Mouse (Mus musculus): ENCODE data around the gene Fam53b.

The Fam53b gene

GRCm38 (mm10) chr7:132810879-132811278 lies 2.8 kb downstream of the Fam53b start:
- peak; percentile 95 for DNase-seq (ENCODE audit: low spot score)

DNA sequence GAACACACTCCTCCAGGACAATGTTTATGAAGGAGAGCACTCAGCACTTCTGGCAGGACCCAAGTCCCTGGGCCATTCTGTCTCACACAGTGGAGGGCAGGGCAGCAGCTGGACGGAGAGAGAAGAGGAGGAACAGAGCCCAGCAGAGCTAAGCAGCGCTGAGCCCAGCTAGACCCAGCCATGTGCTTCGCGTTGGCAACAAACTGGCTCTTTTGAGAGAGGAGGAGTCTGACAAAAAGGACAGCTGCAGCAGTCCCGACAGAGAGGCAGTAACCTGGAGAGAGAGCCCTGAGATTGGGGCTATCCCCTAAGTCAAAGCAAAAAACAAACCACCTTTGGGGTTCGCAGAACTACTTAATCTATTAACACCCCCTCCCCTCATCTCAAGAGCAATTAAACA lies 3.3 kb downstream of the Fam53b start:
- DNase-seq (ENCODE audit: low spot score), result peak; percentile 63

GRCm38 (mm10) chr7:132809721-132810120 lies 4.0 kb downstream of the Fam53b start:
- DNase-seq (ENCODE audit: low spot score), result no peak

- DNase-seq (ENCODE audit: low spot score), result peak; percentile 57
Observed at GRCm38 (mm10) chr7:132808841-132809682, 4.6 kb downstream of the Fam53b start.

DNA sequence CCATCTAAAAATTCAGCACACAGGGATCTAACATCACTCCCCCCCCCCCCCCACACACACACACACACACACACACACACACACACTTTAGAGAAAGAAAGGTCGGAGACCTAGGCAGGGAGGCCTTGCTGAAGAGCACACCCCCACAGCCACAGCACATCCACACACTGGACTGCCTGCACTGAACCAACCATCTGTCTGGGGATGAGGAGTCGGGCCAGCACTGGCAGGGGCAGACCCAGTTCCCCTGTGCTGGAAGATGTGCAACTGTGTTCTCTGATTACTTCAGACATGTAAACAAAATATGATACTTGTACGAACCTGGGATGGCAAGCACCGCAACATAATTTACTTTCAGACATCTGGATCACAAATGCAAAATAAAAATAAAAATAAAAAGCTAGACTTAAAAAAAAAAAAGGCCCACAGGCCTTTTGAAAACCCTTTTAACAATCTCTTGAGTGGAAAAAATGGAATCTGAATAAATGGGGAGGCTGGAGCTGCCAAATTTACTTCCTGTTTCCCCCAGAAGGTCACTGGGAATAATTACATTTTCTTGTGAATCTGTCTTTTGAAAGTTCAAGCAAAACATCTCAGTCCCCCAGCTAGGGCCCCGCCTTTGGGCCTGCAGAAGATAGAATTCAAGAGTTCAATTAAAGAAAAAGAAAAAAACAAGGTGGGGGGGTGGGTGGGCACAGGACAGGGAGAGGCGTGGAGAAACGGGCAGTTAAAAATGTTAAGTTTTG lies 5.5 kb downstream of the Fam53b start:
- no peak for DNase-seq (ENCODE audit: low spot score)

GRCm38 (mm10) chr7:132806926-132807857 lies 6.5 kb downstream of the Fam53b start:
- peak; percentile 60 for DNase-seq (ENCODE audit: low spot score)

- DNase-seq (ENCODE audit: low spot score), result peak; percentile 61
Observed at GRCm38 (mm10) chr7:132806286-132806685, 7.4 kb downstream of the Fam53b start.

- DNase-seq (ENCODE audit: low spot score), result no peak
Observed at GRCm38 (mm10) chr7:132804951-132805350, 8.7 kb downstream of the Fam53b start.

DNA sequence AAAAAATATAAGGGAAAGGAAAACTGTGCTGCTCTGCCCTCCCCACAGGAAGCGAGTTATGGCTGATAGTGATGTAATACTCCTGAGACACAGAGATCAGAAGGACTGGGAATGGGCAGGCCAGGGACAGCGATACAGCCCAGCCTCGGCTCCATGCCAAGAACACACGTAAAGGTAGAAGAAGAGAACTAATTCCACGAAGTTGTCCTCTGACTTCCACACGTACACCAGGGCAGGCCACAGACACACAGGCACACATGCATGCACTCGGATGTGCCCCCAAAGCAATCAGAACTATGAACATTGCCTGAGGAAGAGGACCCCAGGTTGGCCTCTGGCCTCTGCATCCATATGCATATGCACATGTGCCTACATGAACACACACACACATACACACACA lies 9.2 kb downstream of the Fam53b start:
- DNase-seq (ENCODE audit: low spot score), result no peak

DNA sequence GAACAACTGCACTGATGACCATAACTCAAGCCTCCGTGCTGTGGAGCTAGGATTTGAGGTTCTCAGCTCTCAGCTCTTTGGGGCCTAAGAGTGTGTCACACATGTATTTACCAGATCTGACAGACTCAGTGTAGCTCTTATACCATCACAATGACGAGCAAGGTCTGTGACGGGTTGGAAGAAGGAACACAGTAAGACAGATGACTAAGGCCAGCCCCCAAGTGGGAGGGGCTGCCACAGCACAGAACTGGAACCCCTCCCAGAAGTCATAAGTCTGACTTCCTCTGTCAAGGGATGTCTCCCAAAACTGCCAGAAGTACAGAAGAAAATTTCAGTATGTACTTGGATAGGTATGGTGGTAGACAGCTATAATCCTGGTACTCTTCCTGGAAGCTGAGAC lies 9.7 kb downstream of the Fam53b start:
- no peak for DNase-seq (ENCODE audit: low spot score)

DNA sequence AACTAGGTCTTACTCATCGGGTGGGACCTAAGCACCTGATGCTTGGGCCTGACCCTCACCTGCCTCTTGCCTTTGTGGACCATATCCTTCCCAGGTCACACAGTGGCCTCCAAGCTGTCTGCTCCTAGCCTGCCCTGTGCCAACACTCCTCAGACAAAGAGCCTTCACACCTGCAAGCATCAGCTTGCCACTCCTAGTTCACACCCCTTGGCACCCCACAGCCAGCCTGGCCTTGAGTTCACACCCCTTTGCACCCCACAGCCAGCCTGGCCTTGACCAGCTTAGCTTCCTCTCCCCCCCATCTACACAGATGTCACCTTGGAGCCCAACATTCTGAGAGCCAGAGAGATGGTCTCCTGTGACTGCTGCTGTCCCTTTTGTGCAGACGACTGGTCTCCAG lies 10.3 kb downstream of the Fam53b start:
- no peak for DNase-seq (ENCODE audit: low spot score)

DNA sequence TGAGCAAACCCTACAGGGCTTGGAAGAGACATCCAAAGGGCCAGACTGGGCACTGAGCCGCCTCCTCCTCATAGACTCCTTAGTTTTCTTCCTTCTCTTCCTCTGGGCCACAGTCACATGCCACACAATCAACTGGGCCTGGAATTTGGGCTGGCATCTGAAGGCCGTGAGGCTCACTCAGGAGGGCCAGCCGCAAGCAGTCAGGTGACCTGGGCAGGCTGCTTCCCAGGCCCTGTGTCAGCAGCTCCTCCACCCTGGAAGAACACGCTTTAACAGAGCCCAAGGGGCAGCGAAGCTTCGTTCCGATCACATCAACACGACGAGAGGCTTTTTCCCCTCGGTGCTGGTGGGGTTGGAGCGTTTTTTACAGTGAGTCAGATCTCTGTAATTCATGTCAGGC lies 11.0 kb downstream of the Fam53b start:
- DNase-seq (ENCODE audit: low spot score), result no peak

DNA sequence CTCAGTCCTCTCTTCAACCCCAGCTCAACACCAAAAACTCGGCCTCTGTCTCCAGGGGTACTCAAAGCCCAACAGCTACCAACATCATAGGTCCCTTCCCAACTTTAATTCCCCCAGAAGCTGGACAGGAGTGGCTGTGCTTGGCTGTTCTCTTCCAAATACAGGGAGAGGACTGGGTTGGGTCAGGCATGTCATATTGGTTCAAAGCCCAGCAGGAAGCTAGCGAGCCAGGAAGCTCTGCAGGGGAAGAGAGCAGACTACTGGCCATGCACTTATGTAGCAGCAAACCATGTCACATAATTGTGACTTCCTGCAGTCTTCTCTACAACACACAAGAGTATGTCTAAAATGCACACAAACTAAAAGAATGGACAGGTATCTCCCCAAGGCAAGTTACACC lies 11.6 kb downstream of the Fam53b start:
- no peak for DNase-seq (ENCODE audit: low spot score)

- DNase-seq (ENCODE audit: low spot score), result no peak
Observed at GRCm38 (mm10) chr7:132801509-132801908, 12.2 kb downstream of the Fam53b start.

GRCm38 (mm10) chr7:132800868-132801267 lies 12.8 kb downstream of the Fam53b start:
- DNase-seq (ENCODE audit: low spot score), result no peak

- no peak for DNase-seq (ENCODE audit: low spot score)
Observed at GRCm38 (mm10) chr7:132799119-132800016, 14.3 kb downstream of the Fam53b start.

DNA sequence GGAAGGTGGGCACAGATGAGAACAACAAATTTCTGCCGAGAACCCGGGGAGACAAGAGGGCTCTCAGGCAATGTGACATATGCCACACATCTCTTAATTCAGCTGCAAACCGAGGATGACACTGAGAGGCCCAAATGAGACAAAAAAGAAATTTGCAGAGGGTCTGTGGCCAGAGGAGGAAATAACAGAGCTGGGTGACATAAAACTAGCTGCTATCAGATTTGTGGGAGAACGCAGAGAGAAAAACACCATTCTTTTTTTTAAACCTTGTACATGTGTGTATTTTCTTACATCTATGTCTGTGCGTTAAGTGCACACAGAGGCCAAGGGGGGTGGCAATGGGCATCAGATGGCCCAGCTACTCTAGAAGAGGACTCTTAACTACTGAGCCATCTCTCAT lies 18.5 kb downstream of the Fam53b start:
- no peak for DNase-seq (ENCODE audit: low spot score)

DNA sequence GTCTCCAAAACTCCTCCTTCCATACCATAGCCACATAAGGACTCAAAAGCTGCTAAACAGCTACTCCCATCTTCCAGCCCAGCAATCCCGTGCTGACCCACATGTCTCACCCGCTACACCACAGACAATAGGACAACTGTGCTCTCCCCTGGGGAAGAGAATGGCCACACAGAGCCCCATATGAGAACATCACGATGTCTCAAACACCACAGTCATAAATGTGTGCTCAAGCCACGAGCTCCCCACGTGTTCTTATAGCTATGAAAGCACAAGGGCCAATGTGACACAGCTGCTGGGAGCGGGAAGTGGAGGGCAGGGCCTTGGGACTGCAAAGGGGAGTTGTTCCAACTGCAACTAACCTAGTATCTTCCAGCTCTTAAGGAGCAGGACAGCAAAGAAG lies 20.2 kb downstream of the Fam53b start:
- no peak for DNase-seq (ENCODE audit: low spot score)

GRCm38 (mm10) chr7:132790447-132791219 lies 23.1 kb downstream of the Fam53b start:
- DNase-seq (ENCODE audit: low spot score), result no peak

DNA sequence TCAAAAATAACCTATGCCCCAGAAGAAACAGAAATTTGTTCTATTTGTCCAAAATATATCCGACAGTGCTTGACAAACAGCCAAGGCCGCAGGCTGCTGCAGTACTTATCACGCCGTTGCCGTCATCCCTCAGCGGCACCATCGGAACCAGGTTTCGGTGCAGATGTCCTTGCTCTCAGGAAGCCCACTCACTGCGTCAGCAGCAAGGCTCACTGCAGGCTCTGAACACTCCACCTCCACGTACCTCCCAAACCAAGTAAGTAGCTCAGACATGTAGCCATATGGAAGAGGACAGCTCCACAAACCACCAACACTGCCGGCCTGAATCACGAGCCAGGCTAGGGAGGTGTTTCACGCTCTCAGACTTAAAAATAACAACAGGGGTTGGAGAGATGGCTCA lies 24.9 kb downstream of the Fam53b start:
- no peak for DNase-seq (ENCODE audit: low spot score)
